Mouse (Mus musculus): ENCODE results near the gene Ero1l. TPM values are rescaled to one million over a fixed set of nuclear protein-coding genes. Genes with fewer than 3 reads are reported as not detected.

The Ero1l gene
- polyA plus RNA-seq (2011; ENCODE audit: insufficient read depth, insufficient read length, low replicate concordance, missing spikeins) = 14.1 and 21.2 TPM in 2 replicates

DNA sequence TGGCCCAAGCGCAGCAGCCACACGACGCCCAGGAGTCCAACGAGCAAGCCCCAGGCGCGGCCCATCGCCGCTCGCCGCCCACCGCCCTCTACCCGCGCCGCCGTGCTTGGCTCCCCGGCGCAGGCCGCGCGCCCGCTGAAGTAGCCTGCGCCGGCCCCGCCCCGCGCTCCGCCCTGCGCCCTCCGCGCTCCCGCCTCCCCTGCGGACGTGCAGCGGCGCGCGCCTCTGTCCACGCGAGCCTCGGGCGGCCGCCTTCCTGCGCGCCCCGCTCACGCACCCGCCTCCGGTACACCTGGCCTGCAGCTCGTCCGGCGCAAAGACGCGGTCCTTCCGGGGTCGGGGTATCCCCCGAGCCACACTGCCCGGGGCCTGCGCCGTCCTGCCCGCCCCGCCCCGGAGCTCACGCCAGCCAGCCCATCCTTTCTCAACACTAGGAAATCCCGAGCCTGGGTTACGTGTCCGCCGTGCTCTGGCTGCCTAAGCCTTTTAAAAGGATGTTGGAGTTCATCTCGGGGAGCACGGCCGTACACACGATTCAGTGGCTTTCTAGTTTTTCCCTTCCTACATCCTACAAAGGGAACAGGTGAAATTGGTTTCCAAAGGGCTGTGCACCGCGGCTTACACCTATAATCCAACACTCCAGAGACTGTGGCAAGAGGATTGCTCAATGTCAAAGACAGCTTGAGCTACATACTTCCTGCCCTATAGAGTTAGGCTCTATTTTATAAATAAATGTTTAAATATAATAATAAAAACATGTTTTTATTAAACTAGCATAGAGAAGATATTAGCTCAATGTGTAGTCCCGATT is at the start of gene Ero1l:
Gene Ero1l (minus strand): TSS at position 346 of the 811 bp plus-strand sequence.
- Histone ChIP-seq H3K27ac (ENCODE audit: control insufficient read depth, insufficient read depth, low read depth, low read length, poor library complexity) (peak within 1 kb of the TSS; percentile 95), H3K4me3 (replicated peaks; ENCODE audit: control insufficient read depth, low read depth, low read length) (peak within 1 kb of the TSS; percentile 93), H3K4me1 (ENCODE audit: control insufficient read depth, insufficient read depth, low read length) (peaks cover 9% of the 10 kb centered on the region)
- 1% methylated on average over 62 of the region's 74 CpGs for WGBS
- TF ChIP-seq POLR2A (IDR thresholded peaks at IDR 0.05; ENCODE audit: borderline replicate concordance, control insufficient read depth, low read depth, low read length) = peak; percentile 84; the same call in 1 of the 2 replicates
- TF ChIP-seq CTCF (IDR thresholded peaks at IDR 0.05; ENCODE audit: control insufficient read depth, insufficient read depth, low read length) = peak; percentile 0; the same call in 1 of the 2 replicates

DNA sequence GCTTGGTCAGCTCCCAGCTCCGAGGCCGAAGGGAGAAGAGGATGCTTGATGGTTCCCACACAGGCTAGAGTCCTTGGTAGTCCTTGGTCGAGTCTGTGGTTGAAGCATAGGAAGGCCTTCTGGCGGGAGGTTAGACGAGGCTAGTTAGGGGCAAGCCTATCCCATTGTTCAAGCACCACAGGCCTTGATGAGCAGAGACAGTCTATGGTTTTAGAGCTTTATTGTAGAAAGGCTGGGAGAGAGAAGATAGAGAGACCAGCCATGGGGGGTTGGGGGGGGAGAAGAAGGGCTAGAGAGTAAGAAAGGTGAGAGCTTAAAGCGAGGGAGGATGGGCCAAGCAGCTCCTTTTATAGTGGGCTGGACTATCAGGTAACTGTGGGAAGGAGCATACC is 46.6 kb upstream of the Ero1l start:
- TF ChIP-seq POLR2A (IDR thresholded peaks at IDR 0.05; ENCODE audit: borderline replicate concordance, control insufficient read depth, low read depth, low read length) (no peak), CTCF (IDR thresholded peaks at IDR 0.05; ENCODE audit: control insufficient read depth, insufficient read depth, low read length) (no peak)
- Histone ChIP-seq H3K4me3 (replicated peaks; ENCODE audit: control insufficient read depth, low read depth, low read length) (no peak overlapping the region), H3K4me1 (ENCODE audit: control insufficient read depth, insufficient read depth, low read length) (no peaks in the 10 kb centered on the region), H3K27ac (ENCODE audit: control insufficient read depth, insufficient read depth, low read depth, low read length, poor library complexity) (no peak overlapping the region)
- 87% methylated on average over 6 of the region's 6 CpGs for WGBS

DNA sequence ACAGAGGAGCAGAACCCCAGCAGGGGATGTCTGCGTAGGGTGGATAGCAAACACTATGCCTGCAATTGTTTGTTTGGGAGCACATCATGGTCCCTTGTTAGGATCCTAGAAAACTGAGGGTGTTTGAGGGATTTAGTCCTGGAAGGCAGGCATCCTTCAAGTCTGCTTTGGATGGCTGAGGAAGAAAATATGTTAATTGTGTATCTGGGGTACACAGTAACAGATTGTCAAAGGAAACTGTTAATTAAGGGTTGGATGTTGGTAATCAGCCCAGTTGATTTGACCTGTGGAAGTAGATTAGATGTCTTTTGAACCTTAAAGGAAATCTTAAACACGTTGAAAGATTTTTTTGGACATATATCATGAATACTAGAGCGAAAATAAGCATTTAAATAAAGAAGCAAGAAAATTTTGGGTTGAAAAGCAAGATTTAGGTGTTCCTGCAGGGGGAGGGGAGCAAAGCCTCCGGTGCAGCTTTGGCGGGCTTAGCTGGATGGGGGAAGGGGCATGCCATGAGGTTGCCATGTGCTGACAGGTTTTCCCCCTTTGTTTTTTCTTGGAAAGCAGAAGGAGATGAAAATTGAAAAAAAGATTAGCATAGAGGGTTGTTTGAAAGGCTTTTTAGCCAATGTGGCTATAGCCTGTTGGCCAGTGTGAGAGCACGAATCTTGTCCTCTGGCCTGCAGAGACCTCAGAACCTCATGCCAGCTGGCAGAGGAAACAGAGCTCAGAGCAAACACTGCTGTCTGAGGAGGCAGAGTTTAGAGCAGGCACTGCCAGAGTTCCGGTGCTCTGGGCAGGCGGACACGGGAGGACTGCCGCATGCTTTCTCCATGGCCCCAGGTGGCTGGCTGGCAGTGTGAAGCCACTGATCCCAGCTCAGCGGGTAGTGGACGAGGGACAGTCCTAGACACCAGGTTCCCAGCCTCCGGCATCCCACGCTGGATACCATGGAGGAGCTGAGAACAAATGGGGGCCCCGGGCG is 45.9 kb upstream of the Ero1l start:
- no peak overlapping the region for H3K27ac ChIP-seq (ENCODE audit: control insufficient read depth, insufficient read depth, low read depth, low read length, poor library complexity)
- no peak for TF ChIP-seq CTCF (IDR thresholded peaks at IDR 0.05; ENCODE audit: control insufficient read depth, insufficient read depth, low read length)
- no peak for TF ChIP-seq POLR2A (IDR thresholded peaks at IDR 0.05; ENCODE audit: borderline replicate concordance, control insufficient read depth, low read depth, low read length)
- WGBS = 90% methylated on average over 16 of the region's 16 CpGs
- H3K4me3 ChIP-seq (replicated peaks; ENCODE audit: control insufficient read depth, low read depth, low read length) = no peak overlapping the region
- H3K4me1 ChIP-seq (ENCODE audit: control insufficient read depth, insufficient read depth, low read length) = no peaks in the 10 kb centered on the region

DNA sequence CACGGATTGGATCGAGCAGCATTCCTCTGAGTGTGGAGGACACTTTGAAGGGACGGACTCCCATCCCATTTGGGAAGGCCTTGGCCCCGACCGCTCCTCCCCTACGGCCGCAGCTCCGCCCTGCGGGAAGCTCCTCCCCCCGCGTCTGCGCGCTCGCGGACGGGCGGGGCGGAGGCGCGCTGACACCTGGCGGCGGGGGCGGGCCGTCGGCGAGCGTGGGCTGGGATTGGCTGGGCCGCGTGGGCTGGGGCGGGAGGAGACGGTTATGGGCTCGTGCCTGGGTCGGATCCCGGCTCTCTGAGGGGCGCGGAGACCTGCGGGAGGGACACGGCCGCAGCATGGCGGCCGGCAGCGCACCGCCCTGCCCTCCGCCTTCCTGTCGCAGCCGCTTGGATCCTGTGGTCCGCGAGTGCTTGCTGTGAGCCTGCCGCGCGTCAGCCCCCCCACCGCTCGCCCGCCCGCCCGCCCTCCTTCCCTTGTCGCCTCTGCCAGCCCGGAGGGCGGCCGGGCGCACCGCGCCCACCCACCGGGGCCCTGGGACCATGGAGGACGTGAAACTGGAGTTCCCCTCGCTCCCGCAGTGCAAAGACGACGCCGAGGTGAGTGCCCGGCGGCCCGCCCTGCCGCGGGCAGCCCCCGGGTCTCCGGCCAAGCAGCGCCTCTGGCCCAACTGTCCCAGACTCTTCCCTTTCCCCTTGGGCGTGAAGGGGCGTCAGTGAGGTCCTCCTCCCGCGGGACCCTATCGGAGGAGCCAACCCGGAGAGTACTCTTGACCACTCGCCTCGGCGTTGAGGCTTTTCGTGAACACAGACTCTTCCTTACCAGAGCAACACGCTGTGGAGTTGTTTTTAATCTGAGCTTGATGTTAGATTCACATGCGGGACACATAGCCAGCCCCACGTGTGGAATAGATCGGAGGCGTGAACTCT is 32.6 kb upstream of the Ero1l start, which contains the start of gene Styx:
Gene Styx (plus strand): TSS at position 163 of the 929 bp plus-strand sequence.
- peak within 1 kb of the TSS; percentile 73 for H3K4me3 ChIP-seq (replicated peaks; ENCODE audit: control insufficient read depth, low read depth, low read length)
- H3K4me1 ChIP-seq (ENCODE audit: control insufficient read depth, insufficient read depth, low read length) = no peaks in the 10 kb centered on the region
- under 1% methylated on average over 84 of the region's 93 CpGs for WGBS
- peak; percentile 59; the same call in 1 of the 2 replicates for TF ChIP-seq POLR2A (IDR thresholded peaks at IDR 0.05; ENCODE audit: borderline replicate concordance, control insufficient read depth, low read depth, low read length)
- TF ChIP-seq CTCF (IDR thresholded peaks at IDR 0.05; ENCODE audit: control insufficient read depth, insufficient read depth, low read length) = no peak
- H3K27ac ChIP-seq (ENCODE audit: control insufficient read depth, insufficient read depth, low read depth, low read length, poor library complexity) = peak within 1 kb of the TSS; percentile 10; the same call in 1 of the 2 replicates

DNA sequence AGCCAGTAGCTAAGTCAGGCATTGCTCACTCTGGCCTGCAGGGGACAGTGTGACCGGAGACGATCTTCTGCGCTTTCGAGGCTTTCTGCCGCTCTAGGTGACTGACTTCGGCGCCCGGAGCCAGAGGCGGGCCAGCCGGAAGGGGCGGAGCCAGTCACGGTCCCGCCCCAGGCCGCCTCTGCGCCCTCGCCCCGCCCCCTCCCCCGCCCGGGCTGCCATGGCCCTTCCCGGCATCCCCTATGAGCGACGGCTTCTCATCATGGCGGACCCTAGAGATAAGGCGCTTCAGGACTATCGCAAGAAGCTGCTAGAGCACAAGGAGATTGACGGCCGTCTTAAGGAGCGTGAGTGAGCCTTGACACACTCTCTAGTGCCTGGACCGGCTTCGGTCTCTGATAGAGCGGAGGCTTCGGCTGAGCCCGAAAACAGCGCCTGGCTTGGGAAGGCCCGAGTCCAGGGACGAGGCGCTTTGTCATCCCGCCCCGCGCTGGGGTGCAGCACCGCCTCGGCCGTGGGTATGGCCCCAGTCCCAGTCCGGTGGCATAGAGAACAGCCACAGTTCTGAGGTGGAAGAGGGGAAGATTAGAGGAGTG is 11.1 kb upstream of the Ero1l start, which contains the start of gene Psmc6:
Gene Psmc6 (plus strand): TSS at position 200 of the 593 bp plus-strand sequence.
- WGBS = under 1% methylated on average over 44 of the region's 44 CpGs
- TF ChIP-seq POLR2A (IDR thresholded peaks at IDR 0.05; ENCODE audit: borderline replicate concordance, control insufficient read depth, low read depth, low read length) = no peak
- TF ChIP-seq CTCF (IDR thresholded peaks at IDR 0.05; ENCODE audit: control insufficient read depth, insufficient read depth, low read length) = peak; percentile 96

DNA sequence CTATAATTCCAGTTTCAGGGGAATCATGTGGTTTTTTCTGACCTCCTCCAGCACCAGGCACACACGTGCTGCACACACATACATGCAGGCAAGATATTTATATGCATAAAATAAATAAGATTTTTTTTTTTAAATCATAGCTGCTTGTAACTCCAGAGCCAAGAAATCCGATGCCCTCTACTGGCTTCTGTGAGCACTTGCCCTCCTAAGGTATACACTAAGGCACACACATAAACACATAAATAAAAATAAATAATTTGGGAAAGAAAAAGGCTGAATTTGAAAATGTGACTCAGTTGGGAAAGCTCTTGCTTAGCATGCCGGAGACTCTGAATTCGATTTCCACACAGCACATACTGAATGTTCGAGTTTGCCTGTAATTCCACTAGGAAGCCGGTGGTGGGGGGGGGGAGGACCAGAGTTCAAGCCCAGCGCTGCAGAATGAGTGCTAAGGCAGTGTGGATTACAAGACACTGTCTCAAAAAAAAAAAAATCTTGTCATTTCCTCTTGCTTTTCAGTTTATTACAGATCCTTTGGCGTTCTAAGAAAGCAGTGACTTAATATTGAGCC is 10.5 kb upstream of the Ero1l start:
- Histone ChIP-seq H3K27ac (ENCODE audit: control insufficient read depth, insufficient read depth, low read depth, low read length, poor library complexity) (no peak overlapping the region), H3K4me1 (ENCODE audit: control insufficient read depth, insufficient read depth, low read length) (peaks cover 3% of the 10 kb centered on the region; the same call in 1 of the 2 replicates), H3K4me3 (replicated peaks; ENCODE audit: control insufficient read depth, low read depth, low read length) (peak overlapping the region; percentile 0)
- 13% methylated on average over 8 of the region's 8 CpGs for WGBS
- no peak for TF ChIP-seq CTCF (IDR thresholded peaks at IDR 0.05; ENCODE audit: control insufficient read depth, insufficient read depth, low read length)
- no peak for TF ChIP-seq POLR2A (IDR thresholded peaks at IDR 0.05; ENCODE audit: borderline replicate concordance, control insufficient read depth, low read depth, low read length)

More for the DNA sequence above, 11.1 kb upstream of the Ero1l start, which contains the start of gene Psmc6:
- Histone ChIP-seq H3K4me3 (replicated peaks; ENCODE audit: control insufficient read depth, low read depth, low read length) (peak within 1 kb of the TSS; percentile 90), H3K4me1 (ENCODE audit: control insufficient read depth, insufficient read depth, low read length) (peaks cover 3% of the 10 kb centered on the region; the same call in 1 of the 2 replicates), H3K27ac (ENCODE audit: control insufficient read depth, insufficient read depth, low read depth, low read length, poor library complexity) (peak within 1 kb of the TSS; percentile 92)

All from bone marrow, adult 2 months (tissue).